Mouse (Mus musculus) c-Kit-positive CD71-positive TER-119-positive erythroid progenitor cells, embryonic 14.5 days (primary cell): ENCODE measurements around the gene Tmem8.

ENCODE experiments used
- DNase-seq: peaks from one replicate; pipeline ENCODE4 v3.0.0-alpha.2; 2013; ENCODE audit warnings: low spot score

Tmem8 gene

GRCm38 (mm10) chr17:26142796-26143195 is 29.7 kb downstream of the Tmem8 start:
- no peak for DNase-seq

DNA sequence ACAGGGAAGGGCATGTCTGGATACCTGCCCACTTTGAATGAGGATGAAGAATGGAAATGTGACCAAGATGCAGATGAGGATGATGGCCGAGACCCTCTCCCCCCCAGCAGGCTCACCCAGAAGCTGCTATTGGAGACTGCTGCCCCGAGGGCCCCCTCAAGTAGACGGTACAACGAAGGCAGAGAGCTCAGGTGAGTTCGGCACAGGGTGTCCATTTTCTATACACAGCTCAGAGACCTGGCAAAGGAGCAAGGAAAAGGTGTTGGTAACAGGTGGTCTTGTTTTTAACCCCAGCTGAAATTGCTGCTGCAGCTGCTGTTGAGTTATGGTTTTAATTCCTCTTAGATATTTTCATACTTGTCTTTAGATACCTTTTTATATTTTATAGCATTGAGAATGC is 30.3 kb downstream of the Tmem8 start:
- no peak for DNase-seq

GRCm38 (mm10) chr17:26149056-26149455 is 36.0 kb downstream of the Tmem8 start:
- DNase-seq = no peak

GRCm38 (mm10) chr17:26151886-26152630 is 39.0 kb downstream of the Tmem8 start:
- no peak for DNase-seq

GRCm38 (mm10) chr17:26162736-26163135 is 49.6 kb downstream of the Tmem8 start:
- no peak for DNase-seq

GRCm38 (mm10) chr17:26168039-26168438 is 54.9 kb downstream of the Tmem8 start:
- DNase-seq = no peak
